Mouse (Mus musculus) lung, embryonic 15.5 days (tissue): ENCODE results near the gene Cd80. TPM values are rescaled to one million over a fixed set of nuclear protein-coding genes. Genes with fewer than 3 reads are reported as not detected.

Experiments
- ATAC-seq: fragments of 200-750 bp; cut with Nextera tagmentation; 2 replicates; pipeline ENCODE4 v1.8.0; 2017; ENCODE audit warnings: moderate number of reproducible peaks, borderline replicate concordance; ENCODE audit not compliant: low FRiP score, low TSS enrichment; ENCODE audit errors: extremely low read depth
- H3K27ac ChIP-seq: fragments of 300-500 bp; sonication (generic); 2 replicates; pipeline ENCODE4 v1.5.1; 2015; ENCODE audit warnings: moderate library complexity, mild to moderate bottlenecking, inconsistent platforms
- H3K27me3 ChIP-seq: fragments of 300-500 bp; sonication (generic); 2 replicates; pipeline ENCODE4 v1.6.1; 2015; ENCODE audit warnings: inconsistent platforms
- H3K36me3 ChIP-seq: fragments of 300-500 bp; sonication (generic); 2 replicates; pipeline ENCODE4 v1.6.1; 2015; ENCODE audit warnings: inconsistent platforms
- H3K4me1 ChIP-seq: fragments of 300-500 bp; sonication (generic); 2 replicates; pipeline ENCODE4 v1.6.1; 2015; ENCODE audit warnings: inconsistent platforms
- H3K4me2 ChIP-seq: fragments of 300-500 bp; sonication (generic); 2 replicates; pipeline ENCODE4 v1.6.1; 2015; ENCODE audit warnings: inconsistent platforms, mild to moderate bottlenecking, moderate library complexity
- H3K4me3 ChIP-seq: fragments of 300-500 bp; sonication (generic); 2 replicates; pipeline ENCODE4 v1.5.1; 2015; ENCODE audit warnings: mild to moderate bottlenecking, inconsistent platforms
- H3K9ac ChIP-seq: fragments of 300-500 bp; sonication (generic); 2 replicates; pipeline ENCODE4 v1.6.1; 2015; ENCODE audit warnings: inconsistent platforms
- H3K9me3 ChIP-seq: fragments of 300-500 bp; sonication (generic); 2 replicates; pipeline ENCODE4 v1.6.1; 2016; ENCODE audit warnings: inconsistent platforms
- WGBS: fragments of 180-500 bp; shearing (Covaris S2); methylation state at CpG from one replicate; pipeline ENCODE4 v1.1.7; 2015; 5-methylcytosine and 5-hydroxymethylcytosine counted together
- polyA plus RNA-seq: library from polyadenylated mRNA; unstranded; fragments of >200 nt; fragmentation: Nextera tagmentation; extraction: Ambion mirVana; gene quantifications from 2 replicates; pipeline ENCODE4 v1.2.1, GENCODE M21; 2015

The Cd80 gene
- polyA plus RNA-seq, 1 experiment from 2014 or later: 0.39 TPM

DNA sequence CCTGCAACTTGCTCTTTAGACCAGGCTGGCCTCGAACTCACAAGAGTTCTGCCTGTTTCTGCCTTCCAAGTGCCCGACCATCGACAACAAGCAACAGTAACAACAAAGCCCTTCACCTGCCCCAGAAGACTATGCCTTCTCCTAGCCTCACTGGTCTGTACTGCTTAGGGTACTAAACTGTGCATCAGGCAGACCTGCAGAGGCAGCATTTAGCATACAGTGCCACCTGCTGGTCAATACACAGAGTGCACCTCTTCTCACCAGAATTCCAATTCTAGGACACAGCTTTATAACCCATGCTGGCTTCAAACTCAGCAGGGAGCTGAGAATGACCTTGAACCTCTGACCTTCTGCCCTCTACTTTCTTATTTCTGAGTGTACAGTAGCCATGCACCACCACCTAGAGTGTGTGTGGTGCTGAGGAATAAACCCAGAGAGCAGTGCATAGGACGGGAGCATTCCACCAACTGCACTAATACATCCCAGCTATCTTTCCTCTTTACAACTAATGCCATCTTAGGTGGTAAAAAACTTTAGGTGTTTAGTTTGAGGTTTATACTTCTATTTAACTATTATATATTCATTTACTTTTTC, 50.8 kb downstream of the Cd80 start:
- H3K4me1 ChIP-seq: no peaks in the 10 kb centered on the region
- ATAC-seq: peak; percentile 71
- WGBS: 64% methylated on average over 4 of the region's 4 CpGs
- H3K4me3 ChIP-seq: no peak overlapping the region
- H3K9me3 ChIP-seq: no peaks in the 10 kb centered on the region
- no peak overlapping the region for H3K9ac ChIP-seq
- no peak overlapping the region for H3K4me2 ChIP-seq
- H3K27ac ChIP-seq: no peak overlapping the region
- H3K36me3 ChIP-seq: peaks cover 43% of the 10 kb centered on the region
- H3K27me3 ChIP-seq: no peaks in the 10 kb centered on the region

DNA sequence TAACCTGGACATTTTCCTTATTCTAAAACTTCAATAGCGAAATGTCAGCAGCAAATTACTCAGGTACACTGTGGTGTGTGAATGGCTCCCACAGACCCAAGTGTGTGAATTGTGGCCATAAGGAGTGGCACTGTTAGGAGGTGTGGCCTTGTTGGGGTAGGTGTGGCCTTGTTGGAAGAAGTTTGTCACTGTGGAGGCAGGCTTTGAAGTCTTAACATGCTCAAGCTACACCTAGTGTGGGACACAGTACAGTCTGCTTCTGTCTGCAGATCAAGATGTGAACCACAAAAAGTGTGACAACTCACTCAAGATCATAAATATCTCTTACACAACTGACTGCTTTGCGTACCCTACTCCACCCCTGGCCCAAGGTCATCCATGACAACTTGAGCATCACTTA, 55.5 kb downstream of the Cd80 start:
- H3K36me3 ChIP-seq: peaks cover 37% of the 10 kb centered on the region
- H3K4me2 ChIP-seq: no peak overlapping the region
- WGBS: 89% methylated on average over 2 of the region's 2 CpGs
- no peaks in the 10 kb centered on the region for H3K4me1 ChIP-seq
- no peak overlapping the region for H3K27ac ChIP-seq
- H3K4me3 ChIP-seq: no peak overlapping the region
- H3K9ac ChIP-seq: no peak overlapping the region
- H3K27me3 ChIP-seq: no peaks in the 10 kb centered on the region
- no peaks in the 10 kb centered on the region for H3K9me3 ChIP-seq
- no peak for ATAC-seq

DNA sequence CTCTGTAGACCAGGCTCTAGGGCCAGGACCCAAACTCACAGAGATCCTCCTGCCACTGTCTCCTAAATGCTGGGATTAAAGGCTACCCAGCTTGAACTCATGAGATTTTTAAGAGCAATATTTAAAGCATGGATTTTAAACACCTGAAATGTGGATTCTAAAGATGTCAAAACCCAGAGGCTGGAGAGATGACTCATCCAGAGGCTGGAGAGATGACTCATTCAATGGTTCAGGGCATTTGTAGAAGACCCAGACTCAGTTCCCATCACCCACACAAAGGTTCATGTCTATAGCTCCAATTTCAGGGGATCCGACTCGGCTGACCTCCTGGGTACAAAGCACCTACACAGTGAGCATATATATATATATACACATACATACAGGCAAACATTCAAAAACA, 63.8 kb downstream of the Cd80 start:
- Histone ChIP-seq H3K9ac (no peak overlapping the region), H3K9me3 (no peaks in the 10 kb centered on the region), H3K27me3 (no peaks in the 10 kb centered on the region), H3K27ac (no peak overlapping the region), H3K4me3 (no peak overlapping the region), H3K4me1 (peaks cover 12% of the 10 kb centered on the region), H3K36me3 (peaks cover 27% of the 10 kb centered on the region), H3K4me2 (no peak overlapping the region)
- WGBS: 93% methylated on average over 2 of the region's 2 CpGs
- ATAC-seq: no peak

DNA sequence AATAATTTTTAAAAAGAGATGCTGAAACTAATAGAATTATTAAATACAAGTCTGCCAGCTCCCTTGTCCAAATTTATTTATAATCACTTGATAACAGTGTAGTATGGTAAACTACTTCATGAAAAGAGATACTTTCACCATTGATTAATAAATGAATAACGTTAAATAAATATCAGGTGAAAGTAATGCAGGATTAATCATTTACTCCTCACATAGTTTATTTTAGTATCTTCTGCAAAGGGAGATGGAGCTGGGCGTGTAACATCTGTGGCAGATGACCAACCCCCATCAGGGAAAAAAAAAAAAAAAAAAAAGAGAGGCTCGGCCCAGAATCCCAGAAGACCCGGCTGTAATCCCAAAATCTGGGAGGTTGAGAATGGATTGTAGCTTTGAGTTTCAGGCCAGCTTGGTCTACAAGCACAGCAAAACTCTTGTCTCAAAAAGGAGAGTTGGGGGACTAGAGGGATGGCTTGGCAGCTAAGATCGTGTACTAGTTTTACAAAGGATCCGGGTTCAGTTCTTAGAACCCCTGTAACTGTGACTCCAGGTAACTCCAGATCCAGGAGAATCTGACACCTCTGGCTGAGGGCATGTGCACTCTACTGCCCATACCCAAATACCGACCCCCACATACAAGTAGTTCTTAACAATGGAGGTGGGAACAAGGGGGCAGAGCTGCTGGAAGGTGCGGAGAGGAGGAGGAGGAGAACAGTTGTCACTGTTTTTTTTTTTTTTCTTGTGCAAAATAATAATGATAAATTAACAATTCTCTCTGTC, 66.0 kb downstream of the Cd80 start:
- Histone ChIP-seq H3K9me3 (no peaks in the 10 kb centered on the region), H3K36me3 (peaks cover 25% of the 10 kb centered on the region), H3K4me2 (peak overlapping the region; percentile 60), H3K27ac (no peak overlapping the region), H3K9ac (peak overlapping the region; percentile 75), H3K4me1 (peaks cover 12% of the 10 kb centered on the region), H3K27me3 (no peaks in the 10 kb centered on the region), H3K4me3 (peak overlapping the region; percentile 70)
- WGBS: 13% methylated on average over 8 of the region's 8 CpGs
- no peak for ATAC-seq

DNA sequence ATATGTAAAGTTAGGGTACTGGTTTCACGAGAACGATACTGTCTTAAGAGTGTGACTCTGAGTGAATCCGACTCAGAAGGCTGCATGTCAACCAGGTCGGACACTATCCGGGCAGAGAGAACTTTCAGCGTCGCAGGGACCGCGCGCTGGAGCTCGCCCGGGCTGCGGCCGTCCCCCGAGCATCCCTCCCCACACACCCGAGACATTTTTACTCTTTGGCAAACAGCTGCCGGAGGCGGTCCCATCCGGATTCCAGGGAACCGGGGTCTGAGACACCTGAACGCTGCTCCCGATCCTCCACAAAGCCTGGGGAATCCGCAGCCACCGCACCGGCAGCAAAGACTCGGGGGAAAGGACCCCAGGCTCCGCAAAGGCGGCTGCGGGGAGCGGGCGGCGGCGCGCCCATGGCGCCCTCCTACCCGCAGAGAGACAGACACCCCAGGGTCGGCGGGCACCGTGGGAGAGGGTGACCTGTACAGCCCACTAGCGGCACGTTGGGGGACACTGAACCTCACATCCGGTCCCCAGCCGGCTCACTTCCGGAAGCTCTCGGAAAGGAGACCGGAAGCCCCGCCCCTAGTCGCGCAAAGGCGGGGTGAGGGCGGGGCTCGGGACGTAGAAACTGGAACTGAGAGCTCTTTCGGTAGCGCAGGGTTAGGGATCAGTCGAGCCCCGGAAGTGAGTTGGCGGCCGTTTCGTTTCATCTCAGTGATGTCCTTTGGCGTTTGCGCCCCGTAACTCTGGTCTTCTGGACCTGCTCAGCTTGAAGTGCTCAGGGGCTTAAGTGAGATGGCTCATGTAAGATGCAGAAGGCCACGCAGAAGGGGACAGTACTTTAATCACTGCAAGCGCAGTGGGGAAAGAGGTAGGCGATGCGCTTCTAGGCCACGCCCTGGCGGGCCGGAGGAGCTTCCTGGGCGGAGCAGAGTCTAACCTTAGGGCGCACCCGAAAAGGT, 67.0 kb downstream of the Cd80 start, which contains the start of gene Timmdc1:
Gene Timmdc1, minus strand, starts transcription at position 535 of the 956 bp plus-strand sequence.
- no peaks in the 10 kb centered on the region for H3K9me3 ChIP-seq
- peak within 1 kb of the TSS; percentile 92 for H3K27ac ChIP-seq
- H3K4me2 ChIP-seq: peak within 1 kb of the TSS; percentile 60
- peak within 1 kb of the TSS; percentile 75 for H3K9ac ChIP-seq
- peak within 1 kb of the TSS; percentile 70 for H3K4me3 ChIP-seq
- peaks cover 12% of the 10 kb centered on the region for H3K4me1 ChIP-seq
- H3K36me3 ChIP-seq: peaks cover 29% of the 10 kb centered on the region
- no peaks in the 10 kb centered on the region for H3K27me3 ChIP-seq
- peak; percentile 98 for ATAC-seq
- under 1% methylated on average over 73 of the region's 73 CpGs for WGBS

- H3K36me3 ChIP-seq: peaks cover 53% of the 10 kb centered on the region
- H3K27me3 ChIP-seq: no peaks in the 10 kb centered on the region
- no peak overlapping the region for H3K4me3 ChIP-seq
- no peak for ATAC-seq
- no peak overlapping the region for H3K27ac ChIP-seq
- H3K9me3 ChIP-seq: no peaks in the 10 kb centered on the region
- WGBS: 76% methylated on average over 6 of the region's 6 CpGs
- no peak overlapping the region for H3K9ac ChIP-seq
- H3K4me1 ChIP-seq: peaks cover 12% of the 10 kb centered on the region
- H3K4me2 ChIP-seq: no peak overlapping the region
These were observed 70.9 kb downstream of the Cd80 start for GRCm38 (mm10) chr16:38526264-38526663.

DNA sequence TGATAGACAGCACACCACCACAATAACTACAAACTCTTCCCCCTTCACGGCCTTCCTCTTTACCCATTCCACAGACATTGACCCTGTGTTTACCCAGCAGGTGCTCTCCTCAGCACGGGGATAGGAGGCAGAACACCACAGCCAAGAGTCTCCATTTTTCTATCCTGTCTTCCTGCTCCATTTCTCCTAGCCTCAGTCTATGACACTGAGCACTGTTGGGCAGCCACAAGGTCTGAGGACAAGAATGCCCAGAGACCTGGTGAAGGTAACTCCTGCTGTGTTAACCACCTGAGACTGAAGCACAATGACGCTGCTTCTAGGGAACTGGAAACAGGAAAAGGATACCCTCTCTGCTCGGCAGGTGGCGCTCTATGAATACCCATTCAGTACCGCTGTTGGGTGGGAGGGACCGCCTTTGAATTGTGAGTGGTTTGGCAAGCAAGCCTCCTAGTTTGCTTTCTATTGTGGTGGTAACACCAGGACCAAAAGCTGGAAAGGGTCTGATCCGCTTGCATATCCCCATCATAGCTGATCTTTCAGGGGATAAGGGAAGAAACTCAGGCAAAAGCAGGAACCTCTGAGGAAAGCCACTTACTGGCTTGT, 81.3 kb downstream of the Cd80 start:
- no peak overlapping the region for H3K4me2 ChIP-seq
- no peak overlapping the region for H3K27ac ChIP-seq
- H3K9ac ChIP-seq: no peak overlapping the region
- peaks cover 58% of the 10 kb centered on the region for H3K36me3 ChIP-seq
- no peak overlapping the region for H3K4me3 ChIP-seq
- peak; percentile 23; the same call in 1 of the 2 replicates for ATAC-seq
- no peaks in the 10 kb centered on the region for H3K9me3 ChIP-seq
- H3K27me3 ChIP-seq: no peaks in the 10 kb centered on the region
- no peaks in the 10 kb centered on the region for H3K4me1 ChIP-seq
- 35% methylated on average over 8 of the region's 8 CpGs for WGBS

GRCm38 (mm10) chr16:38538716-38539380, 83.5 kb downstream of the Cd80 start:
- peaks cover 68% of the 10 kb centered on the region for H3K36me3 ChIP-seq
- H3K27me3 ChIP-seq: no peaks in the 10 kb centered on the region
- H3K4me1 ChIP-seq: no peaks in the 10 kb centered on the region
- no peak overlapping the region for H3K4me3 ChIP-seq
- H3K4me2 ChIP-seq: no peak overlapping the region
- H3K9ac ChIP-seq: no peak overlapping the region
- 85% methylated on average over 13 of the region's 13 CpGs for WGBS
- ATAC-seq: no peak
- no peaks in the 10 kb centered on the region for H3K9me3 ChIP-seq
- H3K27ac ChIP-seq: no peak overlapping the region

Other genes starting within 250 kb of the Cd80 start
- gene Nr1i2, start 160.7 kb upstream of the Cd80 start, polyA plus RNA-seq: 0.05 TPM in 1 of 2 replicates, not detected in the other
- gene Maats1, start 113.4 kb upstream of the Cd80 start, polyA plus RNA-seq: 0.65 and 0.69 TPM in 2 replicates
- gene Cox17, start 108.6 kb upstream of the Cd80 start, polyA plus RNA-seq: 120 and 130 TPM in 2 replicates
- gene Gm21987, start 108.5 kb upstream of the Cd80 start, polyA plus RNA-seq: not detected in 2 replicates
- gene Popdc2, start 93.4 kb upstream of the Cd80 start, polyA plus RNA-seq: 10.3 and 10.8 TPM in 2 replicates
- 0.66 and 0.74 TPM in 2 replicates for gene Pla1a, start 22.4 kb upstream of the Cd80 start, polyA plus RNA-seq
- gene Adprh, start 2.9 kb upstream of the Cd80 start, polyA plus RNA-seq: 91.7 and 93.7 TPM in 2 replicates
- 23.4 and 23.5 TPM in 2 replicates for gene Timmdc1, start 67.1 kb downstream of the Cd80 start, polyA plus RNA-seq
- 53.6 and 56.5 TPM in 2 replicates for gene Poglut1, start 94.7 kb downstream of the Cd80 start, polyA plus RNA-seq
- 101 and 119 TPM in 2 replicates for gene Tmem39a, start 103.1 kb downstream of the Cd80 start, polyA plus RNA-seq